Mouse (Mus musculus): Measurements from ENCODE around the gene Sema4d.

GRCm38 (mm10) chr13:51647770-51648169 is 145.8 kb downstream of the Sema4d start:
- TF ChIP-seq GATA1 (IDR thresholded peaks at IDR 0.05; ENCODE audit: low read length) (no peak), TAL1 (IDR thresholded peaks at IDR 0.05; ENCODE audit: low read length) (no peak)
